Mouse (Mus musculus): Measurements from ENCODE around the gene 9230112D13Rik. TPM values are rescaled to one million over a fixed set of nuclear protein-coding genes. Genes with fewer than 3 reads are reported as not detected.

The 9230112D13Rik gene
- polyA plus RNA-seq, 1 experiment from 2014 or later = not detected

DNA sequence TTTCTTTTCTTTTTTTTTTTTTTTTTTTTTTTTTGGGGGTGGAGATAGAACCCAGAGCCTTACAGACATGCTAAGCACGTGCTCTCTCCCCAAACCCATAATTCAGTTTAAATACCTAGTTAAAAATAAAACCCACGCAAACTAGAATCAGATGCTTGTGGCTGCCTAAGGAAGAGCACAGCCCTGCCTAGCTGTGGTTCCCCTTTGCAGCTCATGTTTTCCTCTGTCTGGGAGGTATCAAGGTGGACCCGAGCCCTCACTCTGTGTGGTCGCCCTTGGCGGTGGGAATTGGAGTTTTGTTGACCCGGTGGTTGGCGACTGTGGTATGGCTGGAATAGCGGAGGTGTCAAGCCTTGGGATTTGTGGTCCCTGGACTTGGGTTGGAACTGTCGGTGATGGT, 36.3 kb upstream of the 9230112D13Rik start:
- Histone ChIP-seq H3K36me3 (no peaks in the 10 kb centered on the region), H3K4me3 (replicated peaks) (no peak overlapping the region), H3K4me1 (replicated peaks) (no peaks in the 10 kb centered on the region), H3K9me3 (no peaks in the 10 kb centered on the region), H3K27ac (no peak overlapping the region), H3K9ac (replicated peaks) (no peak overlapping the region), H3K27me3 (no peaks in the 10 kb centered on the region), H3K4me2 (replicated peaks) (no peak overlapping the region)
- ATAC-seq = no peak
- 92% methylated on average over 9 of the region's 9 CpGs for WGBS

DNA sequence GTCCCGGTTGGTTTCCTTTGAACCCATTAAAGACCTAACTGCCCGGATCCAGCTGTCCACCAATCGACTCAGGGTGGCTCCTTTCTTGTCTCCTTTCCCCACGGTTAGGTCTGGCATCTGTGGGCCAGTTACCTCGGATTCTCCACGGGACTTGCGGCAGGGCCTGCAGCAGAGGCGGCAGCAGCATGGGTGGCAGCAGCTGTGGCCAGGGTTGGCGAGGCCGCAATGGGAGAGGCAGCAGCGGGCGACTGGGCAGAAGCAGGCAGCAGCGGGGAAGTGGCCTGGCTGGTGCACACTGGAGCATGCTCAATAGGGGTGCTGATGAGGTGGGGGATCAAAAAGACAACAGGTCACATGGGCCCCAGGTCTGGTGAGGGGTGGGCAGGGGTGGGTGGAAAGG, 32.6 kb upstream of the 9230112D13Rik start:
- H3K27ac ChIP-seq = no peak overlapping the region
- no peaks in the 10 kb centered on the region for H3K9me3 ChIP-seq
- H3K9ac ChIP-seq (replicated peaks) = no peak overlapping the region
- no peaks in the 10 kb centered on the region for H3K4me1 ChIP-seq (replicated peaks)
- no peak overlapping the region for H3K4me2 ChIP-seq (replicated peaks)
- H3K4me3 ChIP-seq (replicated peaks) = no peak overlapping the region
- no peaks in the 10 kb centered on the region for H3K36me3 ChIP-seq
- WGBS = 65% methylated on average over 13 of the region's 13 CpGs
- ATAC-seq = peak; percentile 27; the same call in 1 of the 2 replicates
- no peaks in the 10 kb centered on the region for H3K27me3 ChIP-seq

DNA sequence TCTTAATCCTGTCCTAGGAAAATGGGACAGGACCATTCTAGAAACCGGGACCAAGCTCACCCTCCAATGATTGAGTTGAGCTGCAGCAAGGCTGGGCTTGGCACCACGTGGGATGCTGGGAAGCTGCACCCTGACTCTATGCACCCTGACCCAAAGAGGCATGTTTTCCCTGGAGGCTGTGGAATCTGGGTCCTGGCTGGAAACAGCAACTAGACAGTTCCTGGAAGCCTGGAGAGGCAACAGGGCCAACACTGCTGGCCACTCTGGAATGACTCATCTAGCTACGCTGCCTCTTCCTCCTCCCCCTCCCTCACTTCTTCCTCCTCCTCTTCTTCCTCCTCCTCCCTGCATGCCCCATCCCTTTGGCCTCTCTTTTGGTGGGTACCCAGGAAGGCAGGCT, 31.4 kb upstream of the 9230112D13Rik start:
- WGBS = 78% methylated on average over 3 of the region's 3 CpGs
- no peak overlapping the region for H3K27ac ChIP-seq

DNA sequence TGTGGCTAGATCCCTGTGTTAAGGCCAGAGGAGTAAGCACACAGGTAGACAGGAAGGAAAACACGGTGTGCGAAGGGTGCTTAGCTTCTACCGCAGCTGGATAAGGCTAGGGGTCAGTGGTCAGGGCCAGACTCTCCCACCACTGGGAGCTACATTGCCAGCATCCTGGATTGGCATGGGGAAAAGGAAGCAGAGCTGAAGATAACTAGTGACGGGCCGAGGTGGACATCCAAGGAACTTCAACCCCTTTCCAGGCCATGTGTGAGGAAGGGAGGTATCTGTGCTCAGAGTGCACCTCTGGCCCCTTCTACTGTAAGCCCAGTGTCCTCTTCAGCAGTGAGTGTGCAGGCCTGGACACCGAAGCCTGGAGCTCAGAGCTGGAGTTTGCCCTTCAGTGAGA, 30.9 kb upstream of the 9230112D13Rik start:
- Histone ChIP-seq H3K4me1 (replicated peaks) (0 out of 2 replicates have a peak, but pooled peaks cover 2% of the 10 kb centered on the region), H3K9ac (replicated peaks) (no peak overlapping the region), H3K27me3 (no peaks in the 10 kb centered on the region), H3K36me3 (no peaks in the 10 kb centered on the region), H3K4me2 (replicated peaks) (no peak overlapping the region), H3K27ac (no peak overlapping the region), H3K4me3 (replicated peaks) (no peak overlapping the region), H3K9me3 (no peaks in the 10 kb centered on the region)
- no peak for ATAC-seq
- 91% methylated on average over 6 of the region's 6 CpGs for WGBS

More for the DNA sequence above, 31.4 kb upstream of the 9230112D13Rik start:
- Histone ChIP-seq H3K4me2 (replicated peaks) (no peak overlapping the region), H3K36me3 (no peaks in the 10 kb centered on the region), H3K4me3 (replicated peaks) (no peak overlapping the region), H3K9ac (replicated peaks) (no peak overlapping the region), H3K9me3 (no peaks in the 10 kb centered on the region), H3K4me1 (replicated peaks) (0 out of 2 replicates have a peak, but pooled peaks cover 2% of the 10 kb centered on the region), H3K27me3 (no peaks in the 10 kb centered on the region)
- no peak for ATAC-seq

DNA sequence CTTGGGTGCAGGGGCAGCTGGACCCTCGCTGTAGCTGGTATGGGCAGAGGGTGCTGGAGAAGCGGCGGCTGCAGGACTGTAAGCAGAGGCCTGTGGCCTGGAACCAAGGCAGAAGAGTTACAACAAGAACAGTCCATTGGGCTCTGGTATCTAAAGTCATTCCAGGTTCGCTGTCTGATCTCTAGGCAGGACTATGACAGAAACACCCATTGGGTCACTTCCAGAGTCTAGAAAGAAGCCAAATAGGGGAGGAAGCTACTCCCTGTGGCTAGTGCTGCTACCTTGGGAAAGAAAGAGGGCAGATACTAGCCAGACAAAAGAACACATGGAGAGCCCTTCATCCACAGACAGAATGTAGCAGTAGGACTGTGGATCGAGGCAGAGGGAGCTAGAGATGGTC, 29.6 kb upstream of the 9230112D13Rik start:
- Histone ChIP-seq H3K36me3 (no peaks in the 10 kb centered on the region), H3K27ac (no peak overlapping the region), H3K4me1 (replicated peaks) (0 out of 2 replicates have a peak, but pooled peaks cover 6% of the 10 kb centered on the region), H3K9ac (replicated peaks) (no peak overlapping the region), H3K4me2 (replicated peaks) (no peak overlapping the region), H3K4me3 (replicated peaks) (no peak overlapping the region), H3K27me3 (peaks cover 3% of the 10 kb centered on the region; the same call in 1 of the 2 replicates), H3K9me3 (no peaks in the 10 kb centered on the region)
- WGBS = 90% methylated on average over 5 of the region's 5 CpGs
- no peak for ATAC-seq

DNA sequence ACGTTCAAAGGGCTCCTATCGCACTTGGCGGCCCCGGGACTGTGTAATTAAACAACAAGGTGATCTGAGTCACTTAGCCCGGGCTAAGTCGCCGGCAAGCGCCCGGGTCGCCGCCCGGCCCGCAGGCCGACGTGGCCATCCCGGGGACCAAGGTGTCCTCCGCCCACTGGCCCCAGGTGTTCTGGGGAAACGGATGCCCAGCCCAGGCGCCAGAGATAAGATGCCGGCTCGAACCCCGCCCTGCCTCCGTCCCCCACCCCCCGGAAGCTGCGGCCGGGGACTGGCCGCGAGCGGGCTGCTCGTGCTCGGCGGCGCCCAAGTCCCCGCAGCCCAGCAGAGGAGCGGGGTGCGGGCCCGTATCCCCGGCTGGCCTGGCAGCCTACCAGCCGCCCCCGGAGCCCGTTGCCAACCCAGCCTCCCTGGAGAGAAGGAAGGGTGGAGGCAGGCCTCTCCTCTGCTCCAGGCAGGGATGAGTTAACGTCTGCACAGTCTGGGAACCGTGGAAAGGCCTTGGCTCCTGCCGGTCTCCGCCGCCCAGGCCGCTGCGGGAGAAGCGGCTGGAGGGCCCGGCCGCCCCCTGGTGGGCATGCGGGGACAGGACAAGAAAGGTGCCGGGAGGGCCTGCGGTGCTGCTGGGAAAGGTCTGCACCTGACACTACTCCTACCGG, 26.5 kb upstream of the 9230112D13Rik start:
- H3K9me3 ChIP-seq = no peaks in the 10 kb centered on the region
- ATAC-seq = peak; percentile 98
- H3K4me3 ChIP-seq (replicated peaks) = peak overlapping the region; percentile 85
- whole genome bisulfite sequencing = under 1% methylated on average over 46 of the region's 55 CpGs
- 0 out of 2 replicates have a peak, but pooled peaks cover 6% of the 10 kb centered on the region for H3K4me1 ChIP-seq (replicated peaks)
- peaks cover 10% of the 10 kb centered on the region; the same call in 1 of the 2 replicates for H3K27me3 ChIP-seq
- no peaks in the 10 kb centered on the region for H3K36me3 ChIP-seq
- peak overlapping the region; percentile 86 for H3K27ac ChIP-seq
- H3K4me2 ChIP-seq (replicated peaks) = peak overlapping the region; percentile 83
- H3K9ac ChIP-seq (replicated peaks) = peak overlapping the region; percentile 86

DNA sequence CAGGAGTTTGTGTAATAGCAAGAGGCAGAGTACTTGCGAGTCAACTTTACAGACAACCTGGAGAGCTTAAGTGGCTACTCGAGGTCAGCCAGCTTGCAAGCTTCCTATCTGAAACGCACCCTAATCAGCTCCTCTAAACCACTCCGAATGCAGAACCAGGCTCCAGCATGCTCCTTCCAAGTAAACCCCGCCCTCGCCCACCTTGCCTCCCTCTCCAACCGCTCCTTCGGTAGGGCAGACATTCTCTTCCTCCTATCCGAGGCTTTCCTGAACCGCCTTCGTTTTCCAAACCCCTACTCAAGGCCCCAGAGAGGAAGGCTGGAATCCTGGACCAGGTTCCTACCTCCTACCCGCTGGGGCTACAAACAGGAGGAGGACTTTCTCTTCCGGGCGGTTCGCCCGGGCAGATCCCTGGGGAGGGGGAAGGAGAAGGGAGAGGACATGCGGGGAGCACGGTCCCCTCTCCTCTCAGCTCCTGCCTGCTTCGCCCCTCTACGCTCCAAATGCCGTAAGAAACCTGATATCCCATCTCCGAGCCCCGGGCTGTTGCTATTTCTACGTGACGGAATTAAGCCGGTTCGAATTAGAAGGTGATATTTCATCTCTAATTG, 25.9 kb upstream of the 9230112D13Rik start:
- Histone ChIP-seq H3K4me2 (replicated peaks) (peak overlapping the region; percentile 83), H3K4me3 (replicated peaks) (peak overlapping the region; percentile 85), H3K9me3 (no peaks in the 10 kb centered on the region), H3K27me3 (peaks cover 10% of the 10 kb centered on the region; the same call in 1 of the 2 replicates), H3K4me1 (replicated peaks) (0 out of 2 replicates have a peak, but pooled peaks cover 6% of the 10 kb centered on the region), H3K9ac (replicated peaks) (peak overlapping the region; percentile 86), H3K36me3 (no peaks in the 10 kb centered on the region), H3K27ac (peak overlapping the region; percentile 86)
- ATAC-seq = peak; percentile 63
- under 1% methylated on average over 27 of the region's 27 CpGs for WGBS

DNA sequence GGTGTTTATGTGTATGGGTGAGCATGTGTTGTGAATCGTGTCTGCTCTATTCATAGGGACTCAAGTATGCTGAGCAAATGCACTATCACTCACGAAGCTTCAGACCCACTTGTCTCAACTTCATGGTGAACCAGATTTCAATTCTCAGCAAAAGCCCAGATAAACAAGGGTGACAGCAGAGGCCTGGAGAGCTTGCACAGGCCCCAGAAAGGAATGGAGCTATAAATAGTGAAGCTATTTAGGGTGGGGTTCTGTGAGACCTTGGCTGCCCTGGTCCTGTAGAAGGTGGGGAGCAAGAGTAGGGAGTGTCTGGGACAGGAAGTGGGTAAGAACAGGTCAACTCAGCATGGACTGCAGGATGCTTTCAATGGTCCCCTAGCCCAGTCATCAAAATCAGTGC, 21.9 kb upstream of the 9230112D13Rik start:
- H3K9me3 ChIP-seq = no peaks in the 10 kb centered on the region
- 0 out of 2 replicates have a peak, but pooled peaks cover 5% of the 10 kb centered on the region for H3K4me1 ChIP-seq (replicated peaks)
- no peak overlapping the region for H3K27ac ChIP-seq
- no peak overlapping the region for H3K9ac ChIP-seq (replicated peaks)
- peaks cover 10% of the 10 kb centered on the region; the same call in 1 of the 2 replicates for H3K27me3 ChIP-seq
- no peak overlapping the region for H3K4me2 ChIP-seq (replicated peaks)
- WGBS = 83% methylated on average over 2 of the region's 2 CpGs
- no peak overlapping the region for H3K4me3 ChIP-seq (replicated peaks)
- H3K36me3 ChIP-seq = no peaks in the 10 kb centered on the region
- no peak for ATAC-seq

DNA sequence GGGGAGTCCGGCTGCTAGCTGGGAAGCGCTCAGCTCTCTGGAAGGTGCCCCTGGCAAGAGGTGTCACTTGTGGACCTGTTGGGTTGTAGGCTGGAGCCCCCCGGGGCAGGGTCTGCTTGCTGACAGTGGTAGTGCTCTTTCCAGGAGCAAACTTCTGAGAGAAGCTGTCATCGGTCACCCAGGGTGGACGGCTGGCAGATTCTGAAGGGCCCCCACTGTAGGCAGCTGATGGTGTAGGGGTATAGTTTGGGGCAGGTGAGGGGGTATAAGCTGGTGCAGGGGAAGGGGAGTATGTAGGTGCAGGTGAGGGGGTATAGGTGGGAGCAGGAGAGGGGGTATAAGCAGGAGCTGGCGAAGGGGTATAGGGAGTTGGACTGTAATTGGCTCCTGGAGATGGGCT, 21.4 kb upstream of the 9230112D13Rik start:
- Histone ChIP-seq H3K4me3 (replicated peaks) (no peak overlapping the region), H3K27me3 (peaks cover 10% of the 10 kb centered on the region; the same call in 1 of the 2 replicates), H3K9ac (replicated peaks) (no peak overlapping the region), H3K27ac (no peak overlapping the region), H3K9me3 (no peaks in the 10 kb centered on the region), H3K4me1 (replicated peaks) (0 out of 2 replicates have a peak, but pooled peaks cover 4% of the 10 kb centered on the region), H3K4me2 (replicated peaks) (no peak overlapping the region), H3K36me3 (no peaks in the 10 kb centered on the region)
- 93% methylated on average over 6 of the region's 6 CpGs for WGBS
- no peak for ATAC-seq

DNA sequence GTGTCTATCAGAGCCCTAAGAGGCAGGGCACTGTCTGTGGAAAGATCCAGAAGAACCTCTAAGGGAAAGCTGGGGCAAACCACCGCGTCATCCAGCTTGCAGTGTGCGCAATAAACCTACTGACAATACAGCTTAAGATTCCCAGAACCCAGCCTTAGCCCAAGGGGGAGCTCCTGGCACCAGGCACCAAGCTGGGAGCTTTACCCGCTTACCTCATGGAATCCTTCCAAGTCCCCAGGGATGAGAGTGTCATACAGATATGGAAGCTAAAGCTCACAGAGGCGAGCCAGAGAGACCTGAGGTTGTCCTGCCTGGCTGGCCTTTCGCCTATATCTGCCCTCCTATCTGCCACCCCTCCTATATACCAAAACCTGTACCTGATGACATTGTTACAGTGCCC, 21.0 kb upstream of the 9230112D13Rik start:
- WGBS = 77% methylated on average over 6 of the region's 6 CpGs
- Histone ChIP-seq H3K4me3 (replicated peaks) (no peak overlapping the region), H3K4me1 (replicated peaks) (0 out of 2 replicates have a peak, but pooled peaks cover 4% of the 10 kb centered on the region), H3K4me2 (replicated peaks) (no peak overlapping the region), H3K27me3 (peaks cover 10% of the 10 kb centered on the region; the same call in 1 of the 2 replicates), H3K36me3 (no peaks in the 10 kb centered on the region), H3K9ac (replicated peaks) (no peak overlapping the region), H3K9me3 (no peaks in the 10 kb centered on the region), H3K27ac (no peak overlapping the region)
- no peak for ATAC-seq

DNA sequence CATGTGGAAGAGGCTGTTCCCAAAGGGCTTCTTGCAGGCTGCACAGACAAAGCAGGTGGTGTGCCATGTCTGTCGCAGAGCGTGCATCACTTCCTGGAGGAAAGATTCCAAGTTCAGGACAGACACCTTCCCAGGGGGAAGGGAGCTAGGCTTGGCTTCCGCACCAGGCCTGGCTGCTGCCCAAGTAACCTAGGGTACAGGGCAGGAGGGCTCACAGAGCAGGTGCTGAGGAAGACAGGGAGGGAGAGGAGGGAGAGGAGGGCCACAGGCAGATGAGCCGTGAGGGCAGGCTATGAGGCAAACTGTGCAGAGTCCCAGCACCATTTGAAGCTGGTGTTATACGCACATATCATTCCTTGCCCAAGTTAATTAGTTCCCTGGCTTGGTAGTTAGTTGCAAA, 19.3 kb upstream of the 9230112D13Rik start:
- H3K36me3 ChIP-seq = no peaks in the 10 kb centered on the region
- H3K9ac ChIP-seq (replicated peaks) = no peak overlapping the region
- no peaks in the 10 kb centered on the region for H3K4me1 ChIP-seq (replicated peaks)
- no peak for ATAC-seq
- WGBS = 87% methylated on average over 5 of the region's 5 CpGs
- H3K27ac ChIP-seq = no peak overlapping the region
- no peaks in the 10 kb centered on the region for H3K9me3 ChIP-seq
- H3K4me2 ChIP-seq (replicated peaks) = no peak overlapping the region
- no peak overlapping the region for H3K4me3 ChIP-seq (replicated peaks)
- 0 out of 2 replicates have a peak, but pooled peaks cover 8% of the 10 kb centered on the region for H3K27me3 ChIP-seq

DNA sequence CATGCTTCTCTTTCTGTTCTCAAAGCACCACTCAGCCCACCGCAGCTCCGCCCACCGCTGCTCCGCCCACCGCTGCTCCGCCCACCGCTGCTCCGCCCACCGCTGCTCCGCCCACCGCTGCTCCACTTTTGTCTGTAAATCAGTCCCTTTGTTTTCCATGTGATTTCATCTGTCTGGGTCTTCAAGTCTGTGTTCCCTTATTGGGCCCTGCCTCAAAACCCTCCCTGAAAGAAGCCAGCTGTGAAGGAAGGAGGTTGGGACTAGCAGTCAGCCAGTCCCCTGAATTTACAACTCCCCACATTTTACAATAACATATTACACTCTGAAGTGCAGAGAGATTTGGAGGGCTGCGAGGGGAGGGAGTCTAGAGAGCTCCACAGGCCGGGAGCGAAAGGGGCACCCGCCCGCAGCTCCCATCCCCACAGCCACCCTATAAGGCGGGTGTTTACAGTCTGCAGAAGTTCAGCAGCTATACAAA, 18.1 kb upstream of the 9230112D13Rik start:
- WGBS = 13% methylated on average over 17 of the region's 17 CpGs
- ATAC-seq = 0 out of 2 replicates have a peak, but pooled peaks have one; percentile 20
- no peak overlapping the region for H3K27ac ChIP-seq
- no peak overlapping the region for H3K4me3 ChIP-seq (replicated peaks)
- 0 out of 2 replicates have a peak overlapping the region, but pooled peaks have one; percentile 1 for H3K4me2 ChIP-seq (replicated peaks)
- H3K9ac ChIP-seq (replicated peaks) = no peak overlapping the region
- no peaks in the 10 kb centered on the region for H3K9me3 ChIP-seq
- H3K4me1 ChIP-seq (replicated peaks) = no peaks in the 10 kb centered on the region
- H3K36me3 ChIP-seq = no peaks in the 10 kb centered on the region
- 0 out of 2 replicates have a peak, but pooled peaks cover 2% of the 10 kb centered on the region for H3K27me3 ChIP-seq
